Mouse (Mus musculus) liver, embryonic 14.5 days (tissue): ENCODE data around the gene Mettl15. TPM values are rescaled to one million over a fixed set of nuclear protein-coding genes. Genes with fewer than 3 reads are reported as not detected.

ENCODE experiments used
- ATAC-seq: fragments of 200-750 bp; cut with Nextera tagmentation; 2 replicates; pipeline ENCODE4 v1.8.0; 2017; ENCODE audit warnings: moderate number of reproducible peaks, mild to moderate bottlenecking, moderate library complexity; ENCODE audit not compliant: insufficient read depth
- DNase-seq, 3 experiments: peaks; one replicate each; pipeline ENCODE4 v3.0.0-alpha.2; 2012 to 2013; ENCODE audit warnings: low read depth in 3 of 3, low spot score in 3 of 3
- H3K27ac ChIP-seq: fragments of 300-500 bp; sonication (generic); 2 replicates; pipeline ENCODE4 v1.5.1; 2014; ENCODE audit warnings: moderate library complexity, mild to moderate bottlenecking, control low read depth, inconsistent platforms
- H3K27me3 ChIP-seq: fragments of 300-500 bp; sonication (generic); 2 replicates; pipeline ENCODE4 v1.6.1; 2014; ENCODE audit warnings: mild to moderate bottlenecking, low read length, moderate library complexity; ENCODE audit not compliant: control insufficient read depth, insufficient read depth
- H3K36me3 ChIP-seq: fragments of 300-500 bp; sonication (generic); replicated peaks from 2 replicates; pipeline ENCODE4 v1.6.1; 2014; ENCODE audit warnings: low read depth; ENCODE audit not compliant: control insufficient read depth, insufficient read depth
- H3K4me1 ChIP-seq, 2 experiments: fragments of 200-500 bp in 1 of 2; fragments of 300-500 bp in 1 of 2; sonication (generic) in 1 of 2; replicated peaks; 2 replicates each; pipeline ENCODE4 v1.6.1; 2012 to 2014; ENCODE audit warnings: antibody characterized with exemption in 1 of 2, inconsistent platforms in 1 of 2, low read length in 1 of 2; ENCODE audit not compliant: control insufficient read depth in 2 of 2, insufficient read depth in 2 of 2
- H3K4me2 ChIP-seq: fragments of 300-500 bp; sonication (generic); 2 replicates; pipeline ENCODE4 v1.6.1; 2014; ENCODE audit warnings: low read depth, mild to moderate bottlenecking, control low read depth, moderate library complexity
- H3K4me3 ChIP-seq, 2 experiments: fragments of 200-500 bp in 1 of 2; fragments of 300-500 bp in 1 of 2; sonication (generic) in 1 of 2; 2 replicates each; pipeline ENCODE4 v1.5.1; 2012 to 2014; ENCODE audit warnings: low read depth in 2 of 2, low read length in 2 of 2, mild to moderate bottlenecking in 2 of 2, control low read depth in 1 of 2, inconsistent platforms in 1 of 2, moderate library complexity in 1 of 2; ENCODE audit not compliant: insufficient read depth in 1 of 2
- H3K9ac ChIP-seq: fragments of 300-500 bp; sonication (generic); replicated peaks from 2 replicates; pipeline ENCODE4 v1.6.1; 2014; ENCODE audit warnings: mild to moderate bottlenecking, control low read depth, moderate library complexity
- H3K9me3 ChIP-seq: fragments of 300-500 bp; sonication (generic); 2 replicates; pipeline ENCODE4 v1.6.1; 2016; ENCODE audit warnings: low read length, mixed read lengths; ENCODE audit not compliant: control insufficient read depth
- CTCF ChIP-seq: IDR thresholded peaks from 2 replicates; pipeline ENCODE4 v1.5.1; 2016; ENCODE audit warnings: antibody characterized with exemption, low read depth, control low read depth
- EP300 ChIP-seq: IDR thresholded peaks from 2 replicates; pipeline ENCODE4 v1.6.1; 2016; ENCODE audit warnings: antibody characterized with exemption, low read depth
- WGBS: fragments of 180-500 bp; shearing (Covaris S2); extraction: QIAGEN DNeasy Blood & Tissue Kit; methylation state at CpG from one replicate; pipeline ENCODE4 v1.1.7; 2014; ENCODE audit not compliant: insufficient replicate concordance; 5-methylcytosine and 5-hydroxymethylcytosine counted together
- microRNA-seq: library from miRNA; unstranded; fragments of <30 nt; microRNA quantifications from one replicate; pipeline ENCODE4, GENCODE M21; 2016
- polyA plus RNA-seq, 2 experiments: library from polyadenylated mRNA; depleted of rRNA in 1 of 2; stranded (reverse) in 1 of 2; unstranded in 1 of 2; fragments of >200 nt; fragmentation: Nextera tagmentation in 1 of 2; extraction: Ambion mirVana in 1 of 2; gene quantifications; 2 replicates each; pipeline versions ENCODE4 v1.2.1 to v1.2.3; 2012 to 2014

Mettl15 gene
- polyA plus RNA-seq, 2 experiments: 4.3 to 6.0 TPM

- no peak for ATAC-seq
- H3K4me1 ChIP-seq: no peaks in the 10 kb centered on the region
Observed at GRCm38 (mm10) chr2:109105773-109106484, 174.6 kb downstream of the Mettl15 start.

GRCm38 (mm10) chr2:109049686-109050085 lies 230.9 kb downstream of the Mettl15 start:
- H3K27me3 ChIP-seq: no peaks in the 10 kb centered on the region
- no peak overlapping the region for H3K4me2 ChIP-seq
- no peaks in the 10 kb centered on the region for H3K4me1 ChIP-seq
- 66% methylated on average over 2 of the region's 2 CpGs for WGBS
- DNase-seq (no peak), ATAC-seq (no peak)
- H3K4me3 ChIP-seq: no peak overlapping the region
- no peak overlapping the region for H3K27ac ChIP-seq
- no peak overlapping the region for H3K9ac ChIP-seq
- H3K36me3 ChIP-seq: no peaks in the 10 kb centered on the region
- TF ChIP-seq CTCF (no peak), EP300 (no peak)
- H3K9me3 ChIP-seq: no peaks in the 10 kb centered on the region

More at GRCm38 (mm10) chr2:109105773-109106484, 174.6 kb downstream of the Mettl15 start:
- no peaks in the 10 kb centered on the region for H3K27me3 ChIP-seq
- 53% methylated on average over 3 of the region's 3 CpGs for WGBS
- no peak overlapping the region for H3K4me2 ChIP-seq
- H3K9ac ChIP-seq: no peak overlapping the region
- H3K36me3 ChIP-seq: no peaks in the 10 kb centered on the region
- no peak overlapping the region for H3K4me3 ChIP-seq
- no peak for DNase-seq
- H3K27ac ChIP-seq: no peak overlapping the region
- no peak for TF ChIP-seq EP300
- TF ChIP-seq CTCF: no peak
- H3K9me3 ChIP-seq: no peaks in the 10 kb centered on the region

Small RNA genes within 50 kb of the gene (microRNA-seq; reads per million reads assigned to microRNA genes)
- gene Gm24115: not detected

Other genes starting within 250 kb of the Mettl15 start
- 6.3 and 12.1 TPM in 2 replicates for gene Kif18a, start within 50 bp of the Mettl15 start, polyA plus RNA-seq (2012; rRNA removed)
- 31.9 and 33.8 TPM in 2 replicates for gene Kif18a, start within 50 bp of the Mettl15 start, polyA plus RNA-seq (2014; fragmentation: Nextera tagmentation; extraction: Ambion mirVana)